Mouse (Mus musculus) forebrain, postnatal 0 days (tissue): ENCODE results near the gene Cnih3. TPM values are rescaled to one million over a fixed set of nuclear protein-coding genes. Genes with fewer than 3 reads are reported as not detected.

Source experiments
- ATAC-seq: fragments of 200-750 bp; cut with Nextera tagmentation; 2 replicates; pipeline ENCODE4 v1.8.0; 2017; ENCODE audit warnings: mild to moderate bottlenecking, moderate library complexity
- DNase-seq: peaks from one replicate; pipeline ENCODE4 v3.0.0-alpha.2; 2015
- H3K27ac ChIP-seq: fragments of 300-500 bp; sonication (generic); 2 replicates; pipeline ENCODE4 v1.5.1; 2014; ENCODE audit warnings: low read depth, mild to moderate bottlenecking, antibody characterized with exemption, low read length, moderate library complexity, mixed read lengths
- H3K27me3 ChIP-seq: fragments of 300-500 bp; sonication (generic); 2 replicates; pipeline ENCODE4 v1.6.1; 2014; ENCODE audit warnings: mild to moderate bottlenecking, low read length, mixed read lengths; ENCODE audit not compliant: insufficient read depth
- H3K36me3 ChIP-seq: fragments of 300-500 bp; sonication (generic); 2 replicates; pipeline ENCODE4 v1.6.1; 2014; ENCODE audit warnings: mild to moderate bottlenecking, moderate library complexity; ENCODE audit not compliant: insufficient read depth
- H3K4me1 ChIP-seq: fragments of 300-500 bp; sonication (generic); 2 replicates; pipeline ENCODE4 v1.6.1; 2014; ENCODE audit warnings: antibody characterized with exemption; ENCODE audit not compliant: insufficient read depth
- H3K4me2 ChIP-seq: fragments of 300-500 bp; sonication (generic); 2 replicates; pipeline ENCODE4 v1.6.1; 2014; ENCODE audit warnings: low read depth, mild to moderate bottlenecking, moderate library complexity
- H3K4me3 ChIP-seq: fragments of 300-500 bp; sonication (generic); 2 replicates; pipeline ENCODE4 v1.5.1; 2014; ENCODE audit warnings: low read depth, low read length, mixed read lengths
- H3K9ac ChIP-seq: fragments of 300-500 bp; sonication (generic); 2 replicates; pipeline ENCODE4 v1.6.1; 2014; ENCODE audit warnings: mild to moderate bottlenecking
- H3K9me3 ChIP-seq: fragments of 300-500 bp; sonication (generic); 2 replicates; pipeline ENCODE4 v1.6.1; 2016; ENCODE audit warnings: low read length
- CTCF ChIP-seq: sonication (generic); IDR thresholded peaks from 2 replicates; pipeline ENCODE4 v1.5.1; 2016; ENCODE audit warnings: antibody characterized with exemption, control low read depth, low read depth
- WGBS: fragments of 180-500 bp; shearing (Covaris S2); extraction: QIAGEN DNeasy Blood & Tissue Kit; methylation state at CpG from one replicate; pipeline ENCODE4 v1.1.7; 2014; 5-methylcytosine and 5-hydroxymethylcytosine counted together
- polyA plus RNA-seq: library from polyadenylated mRNA; unstranded; fragments of >200 nt; fragmentation: Nextera tagmentation; extraction: Ambion mirVana; gene quantifications from 2 replicates; pipeline ENCODE4 v1.2.1, GENCODE M21; 2015
- total RNA-seq: library from RNA; depleted of rRNA; stranded (reverse); fragments of >200 nt; gene quantifications from 2 replicates; pipeline ENCODE4 v1.2.3, GENCODE M21; 2014; rRNA removed

Gene Cnih3
- total and polyA plus RNA-seq, 2 experiments from 2014 or later: 49.3 to 62.4 TPM

GRCm38 (mm10) chr1:181469415-181469814 lies 117.0 kb downstream of the Cnih3 start:
- no peaks in the 10 kb centered on the region for H3K36me3 ChIP-seq
- TF ChIP-seq CTCF: no peak
- no peaks in the 10 kb centered on the region for H3K27me3 ChIP-seq
- peaks cover 3% of the 10 kb centered on the region; the same call in 1 of the 2 replicates for H3K4me1 ChIP-seq
- WGBS: 79% methylated on average over 8 of the region's 8 CpGs
- no peak overlapping the region for H3K4me2 ChIP-seq
- H3K9ac ChIP-seq: no peak overlapping the region
- no peak for DNase-seq
- no peaks in the 10 kb centered on the region for H3K9me3 ChIP-seq
- no peak overlapping the region for H3K4me3 ChIP-seq
- no peak overlapping the region for H3K27ac ChIP-seq
- ATAC-seq: no peak

DNA sequence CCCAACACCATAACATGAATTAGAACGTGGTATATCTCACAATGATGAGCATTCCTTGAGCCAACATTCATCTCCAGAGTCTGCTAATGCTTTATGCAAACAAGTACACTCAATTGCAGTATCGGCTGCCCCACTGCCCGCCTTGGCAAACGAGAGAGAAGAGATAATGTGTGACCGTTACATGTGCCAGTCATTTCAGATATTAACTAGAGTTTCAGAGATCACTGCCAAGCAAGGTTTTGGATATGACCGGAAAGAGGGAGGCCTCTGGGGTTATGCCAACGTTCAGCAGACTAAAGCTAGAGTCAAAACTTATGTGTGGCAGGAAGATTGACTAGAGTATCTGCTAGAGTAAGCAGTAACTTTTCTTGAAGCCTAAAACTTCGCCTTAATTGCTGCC lies 123.7 kb downstream of the Cnih3 start:
- H3K9ac ChIP-seq: no peak overlapping the region
- H3K27me3 ChIP-seq: no peaks in the 10 kb centered on the region
- no peak for TF ChIP-seq CTCF
- no peak for DNase-seq
- no peak overlapping the region for H3K4me2 ChIP-seq
- no peak for ATAC-seq
- H3K27ac ChIP-seq: no peak overlapping the region
- 57% methylated on average over 8 of the region's 8 CpGs for WGBS
- H3K36me3 ChIP-seq: no peaks in the 10 kb centered on the region
- no peaks in the 10 kb centered on the region for H3K9me3 ChIP-seq
- no peaks in the 10 kb centered on the region for H3K4me1 ChIP-seq
- H3K4me3 ChIP-seq: no peak overlapping the region

- DNase-seq (no peak), ATAC-seq (no peak)
- Histone ChIP-seq H3K9me3 (no peaks in the 10 kb centered on the region), H3K4me3 (no peak overlapping the region), H3K4me1 (no peaks in the 10 kb centered on the region), H3K27me3 (no peaks in the 10 kb centered on the region), H3K36me3 (no peaks in the 10 kb centered on the region), H3K9ac (no peak overlapping the region), H3K4me2 (no peak overlapping the region), H3K27ac (no peak overlapping the region)
- no peak for TF ChIP-seq CTCF
- WGBS: 56% methylated on average over 6 of the region's 6 CpGs
These were observed 124.1 kb downstream of the Cnih3 start for GRCm38 (mm10) chr1:181476557-181476956.

- no peak for TF ChIP-seq CTCF
- DNase-seq (peak; percentile 49), ATAC-seq (peak; percentile 59; the same call in 1 of the 2 replicates)
- Histone ChIP-seq H3K9ac (no peak overlapping the region), H3K4me3 (no peak overlapping the region), H3K4me1 (no peaks in the 10 kb centered on the region), H3K36me3 (no peaks in the 10 kb centered on the region), H3K27me3 (no peaks in the 10 kb centered on the region), H3K9me3 (no peaks in the 10 kb centered on the region), H3K4me2 (no peak overlapping the region), H3K27ac (no peak overlapping the region)
- WGBS: 41% methylated on average over 5 of the region's 5 CpGs
These were observed 132.3 kb downstream of the Cnih3 start for GRCm38 (mm10) chr1:181484696-181485095.

GRCm38 (mm10) chr1:181503471-181503870 lies 151.0 kb downstream of the Cnih3 start:
- H3K9ac ChIP-seq: no peak overlapping the region
- H3K4me2 ChIP-seq: no peak overlapping the region
- ATAC-seq: no peak
- no peaks in the 10 kb centered on the region for H3K9me3 ChIP-seq
- no peaks in the 10 kb centered on the region for H3K4me1 ChIP-seq
- no peak for DNase-seq
- 100% methylated on average over 2 of the region's 2 CpGs for WGBS
- H3K36me3 ChIP-seq: no peaks in the 10 kb centered on the region
- H3K27me3 ChIP-seq: no peaks in the 10 kb centered on the region
- TF ChIP-seq CTCF: no peak
- no peak overlapping the region for H3K27ac ChIP-seq
- no peak overlapping the region for H3K4me3 ChIP-seq

- no peak for ATAC-seq
- Histone ChIP-seq H3K4me2 (no peak overlapping the region), H3K4me1 (no peaks in the 10 kb centered on the region), H3K27ac (no peak overlapping the region), H3K4me3 (no peak overlapping the region), H3K9me3 (no peaks in the 10 kb centered on the region), H3K9ac (no peak overlapping the region), H3K27me3 (no peaks in the 10 kb centered on the region), H3K36me3 (no peaks in the 10 kb centered on the region)
- DNase-seq: no peak
- 70% methylated on average over 8 of the region's 8 CpGs for WGBS
- no peak for TF ChIP-seq CTCF
These were observed 152.9 kb downstream of the Cnih3 start for GRCm38 (mm10) chr1:181505367-181505766.

Other genes with a start within 250 kb of the Cnih3 start
- 32.1 and 39.7 TPM in 2 replicates for gene Nvl, start 208.4 kb upstream of the Cnih3 start, total RNA-seq
- 17.0 and 25.2 TPM in 2 replicates for gene Nvl, start 208.4 kb upstream of the Cnih3 start, polyA plus RNA-seq
- 17.9 and 27.1 TPM in 2 replicates for gene Cnih4, start 207.9 kb upstream of the Cnih3 start, total RNA-seq
- gene Cnih4, start 207.9 kb upstream of the Cnih3 start, polyA plus RNA-seq: 49.4 and 50.8 TPM in 2 replicates
- gene Wdr26, start 140.6 kb upstream of the Cnih3 start, total RNA-seq: 51.5 and 55.6 TPM in 2 replicates
- gene Wdr26, start 140.6 kb upstream of the Cnih3 start, polyA plus RNA-seq: 26.1 and 43.0 TPM in 2 replicates
- gene Ccdc121, start 158.8 kb downstream of the Cnih3 start, total RNA-seq: 0.38 and 0.54 TPM in 2 replicates
- gene Ccdc121, start 158.8 kb downstream of the Cnih3 start, polyA plus RNA-seq: 0.33 and 0.51 TPM in 2 replicates
- gene Dnah14, start 223.9 kb downstream of the Cnih3 start, total RNA-seq: 0.10 and 0.69 TPM in 2 replicates
- 0.24 and 0.68 TPM in 2 replicates for gene Dnah14, start 223.9 kb downstream of the Cnih3 start, polyA plus RNA-seq